Mouse (Mus musculus) cerebellum, adult 2 months (tissue): Measurements from ENCODE around the gene Nckap1l.

Source experiments
- CTCF ChIP-seq: fragments of 200-500 bp; IDR thresholded peaks from 2 replicates; pipeline ENCODE4 v1.5.1; 2011; ENCODE audit warnings: low read depth, mild to moderate bottlenecking, control low read depth, low read length, moderate library complexity, borderline replicate concordance; ENCODE audit not compliant: insufficient read depth
- POLR2A ChIP-seq: fragments of 200-500 bp; IDR thresholded peaks from 2 replicates; pipeline ENCODE4 v1.6.1; 2011; ENCODE audit warnings: low read length, control low read depth, borderline replicate concordance; ENCODE audit not compliant: insufficient read depth

DNA sequence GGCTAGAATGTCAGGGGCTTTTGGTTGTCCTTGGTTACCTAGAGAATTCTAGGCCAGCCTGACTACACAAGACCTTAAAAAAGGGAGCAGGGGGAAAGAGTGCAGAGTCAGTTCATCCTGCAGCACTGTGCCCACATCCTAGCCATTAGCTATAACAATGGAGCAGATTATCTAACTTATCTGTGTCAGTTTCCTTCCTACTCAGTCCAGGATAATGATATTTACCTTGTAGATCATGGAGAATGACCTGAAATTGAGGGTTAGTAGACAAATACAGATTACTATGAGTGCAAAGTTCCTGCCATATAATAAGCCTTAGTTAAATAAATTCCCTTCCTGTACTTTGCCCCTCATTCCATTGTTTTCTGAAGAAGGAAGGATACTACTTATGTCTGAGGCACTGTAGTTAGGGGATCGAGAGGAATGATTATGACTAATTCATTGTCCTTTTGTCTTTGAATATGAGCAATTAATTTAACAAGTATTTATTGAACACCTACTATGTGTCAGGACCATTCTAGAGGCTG is 25.5 kb downstream of the Nckap1l start:
- TF ChIP-seq CTCF: no peak
- TF ChIP-seq POLR2A: no peak
